Mouse (Mus musculus) liver, embryonic 14.5 days (tissue): ENCODE measurements around the gene Kcnq1.

ENCODE experiments used
- CTCF ChIP-seq: IDR thresholded peaks from 2 replicates; pipeline ENCODE4 v1.5.1; 2016; ENCODE audit warnings: antibody characterized with exemption, low read depth, control low read depth
- EP300 ChIP-seq: IDR thresholded peaks from 2 replicates; pipeline ENCODE4 v1.6.1; 2016; ENCODE audit warnings: antibody characterized with exemption, low read depth

DNA sequence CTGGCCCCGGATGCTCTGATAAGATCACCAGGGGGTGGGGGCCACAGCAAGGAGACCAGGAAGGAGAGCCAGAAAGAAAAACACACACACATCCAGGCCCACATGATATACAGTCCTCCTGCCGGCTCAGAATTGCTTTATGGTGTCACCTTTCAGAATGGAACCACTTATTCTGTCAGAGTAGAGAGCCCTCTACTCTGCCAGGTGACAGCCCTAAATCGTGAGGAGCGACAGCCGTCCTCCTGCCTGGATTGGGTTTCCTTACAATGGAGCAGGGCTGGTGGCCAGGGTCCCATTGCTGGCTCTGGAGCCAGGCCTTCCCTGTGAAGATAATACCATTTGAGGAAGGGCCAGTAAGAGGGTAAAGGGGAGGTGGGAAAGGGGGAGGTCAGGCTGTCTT lies 212.3 kb downstream of the Kcnq1 start:
- TF ChIP-seq CTCF (no peak), EP300 (no peak)
